9 mouse cellular contexts compared by ENCODE assay signal in genomic region chr1:59163030-59163461, GRCm38 (mm10). TPM values are rescaled to one million over a fixed set of nuclear protein-coding genes. Genes with fewer than 3 reads are reported as not detected.
DNase-seq lines count a peak whose midpoint lies in the region; ATAC-seq lines count a peak whose summit lies in the region.
"Had no signal": no experiment of that assay in that cellular context is flagged by ENCODE, and none has a peak within 500 bp of the region (broad histone marks: within the 10 kb centered on the region; RNA-seq: fewer than 3 reads in every experiment).

Gene Mpp4, minus strand, starts transcription at chr1:59163389.

- peak; percentile 66 for DNase-seq in retina, adult 2 months (ENCODE audit: low read depth, low spot score)
- DNase-seq in retina, embryonic 14.5 days (ENCODE audit: low spot score), result no peak
- peak; percentile 24 to 36 for DNase-seq in frontal cortex, postnatal 10 days (ENCODE audit: low spot score in 2 of 2)
- peak; percentile 73 to 84 for DNase-seq in thymus, postnatal 36 days
- no peak for DNase-seq in kidney, adult 8-10 months
- DNase-seq in spleen, postnatal 14 days (ENCODE audit: low spot score in 2 of 2), result no peak

- H3K4me1 ChIP-seq in limb, embryonic 15.5 days, result peaks cover 11% of the 10 kb centered on the region
- H3K4me1 ChIP-seq: lung, embryonic 15.5 days had no signal

- H3K27ac ChIP-seq in limb, embryonic 15.5 days, result peak within 1 kb of the TSS; percentile 72
- H3K27ac ChIP-seq: lung, embryonic 15.5 days had no signal

- H3K9ac ChIP-seq in limb, embryonic 15.5 days, result no peak within 1 kb of the TSS
- H3K9ac ChIP-seq: lung, embryonic 15.5 days had no signal

- peaks cover 32% of the 10 kb centered on the region for H3K36me3 ChIP-seq in limb, embryonic 15.5 days

- ATAC-seq in limb, embryonic 15.5 days (ENCODE audit: insufficient number of reproducible peaks, low FRiP score, low TSS enrichment, low read depth), result no peak
- no peak for ATAC-seq in erythroid progenitor cell, adult 5-6 weeks (replicated peaks; ENCODE audit: low FRiP score, poor library complexity, severe bottlenecking)

- no peaks in the 10 kb centered on the region for H3K9me3 ChIP-seq in limb, embryonic 15.5 days
- H3K9me3 ChIP-seq: lung, embryonic 15.5 days had no signal

- H3K4me3 ChIP-seq in limb, embryonic 15.5 days, result no peak within 1 kb of the TSS
- H3K4me3 ChIP-seq: lung, embryonic 15.5 days had no signal

- 52% methylated on average over 12 of the region's 12 CpGs for WGBS in limb, embryonic 15.5 days

- H3K27me3 ChIP-seq in limb, embryonic 15.5 days, result no peaks in the 10 kb centered on the region
- H3K27me3 ChIP-seq: lung, embryonic 15.5 days had no signal

- H3K4me2 ChIP-seq in limb, embryonic 15.5 days, result no peak within 1 kb of the TSS
- H3K4me2 ChIP-seq: lung, embryonic 15.5 days had no signal

RNA-seq across cellular contexts. Expression of gene Mpp4, which starts in this region (rescaled TPM):
- 0.18 and 0.21 TPM in 2 replicates for polyA plus RNA-seq in limb, embryonic 15.5 days (2015; fragmentation: Nextera tagmentation; extraction: Ambion mirVana)
- 1.7 and 4.0 TPM in 2 replicates for total RNA-seq in erythroid progenitor cell, adult 5-6 weeks (2015; ENCODE audit: low replicate concordance)
- total RNA-seq in erythroid progenitor cell, adult 5-6 weeks (2017; ENCODE audit: low replicate concordance), result 1.9 TPM in 1 of 2 replicates, not detected in the other

Comparison
In these comparisons a context has a peak if more than half of its experiments do, and no peak if none do; other contexts are left out.
1. DNase-seq: peak in retina, adult 2 months (single experiment), frontal cortex, postnatal 10 days (2 of 2) and thymus, postnatal 36 days (2 of 2); none in retina, embryonic 14.5 days (single experiment), kidney, adult 8-10 months (0 of 2) and spleen, postnatal 14 days (0 of 2).